Mouse (Mus musculus) liver, embryonic 14.5 days (tissue): Measurements from ENCODE around the gene Lingo1.

Source experiments
- CTCF ChIP-seq: IDR thresholded peaks from 2 replicates; pipeline ENCODE4 v1.5.1; 2016; ENCODE audit warnings: antibody characterized with exemption, low read depth, control low read depth
- EP300 ChIP-seq: IDR thresholded peaks from 2 replicates; pipeline ENCODE4 v1.6.1; 2016; ENCODE audit warnings: antibody characterized with exemption, low read depth

- no peak for TF ChIP-seq CTCF
- TF ChIP-seq EP300: no peak
These were observed 426 bp upstream of the Lingo1 start for GRCm38 (mm10) chr9:56796656-56797131.
